Mouse (Mus musculus) midbrain, embryonic 12.5 days (tissue): Measurements from ENCODE around the gene Dyx1c1. TPM values are rescaled to one million over a fixed set of nuclear protein-coding genes. Genes with fewer than 3 reads are reported as not detected.
A peak's percentile ranks its signal among the peaks of the same experiment; 100 is the strongest.

Experiments used
- ATAC-seq: fragments of 200-750 bp; cut with Nextera tagmentation; 2 replicates; pipeline ENCODE4 v1.8.0; 2017; ENCODE audit warnings: low read depth, moderate TSS enrichment, moderate library complexity; ENCODE audit not compliant: low FRiP score
- H3K27ac ChIP-seq: fragments of 300-500 bp; sonication (generic); replicated peaks from 2 replicates; pipeline ENCODE4 v1.5.1; 2016; ENCODE audit warnings: mild to moderate bottlenecking
- H3K27me3 ChIP-seq: fragments of 300-500 bp; sonication (generic); 2 replicates; pipeline ENCODE4 v1.6.1; 2016; ENCODE audit warnings: mild to moderate bottlenecking
- H3K36me3 ChIP-seq: fragments of 300-500 bp; sonication (generic); 2 replicates; pipeline ENCODE4 v1.6.1; 2016
- H3K4me1 ChIP-seq: fragments of 300-500 bp; sonication (generic); 2 replicates; pipeline ENCODE4 v1.6.1; 2016
- H3K4me2 ChIP-seq: fragments of 300-500 bp; sonication (generic); replicated peaks from 2 replicates; pipeline ENCODE4 v1.6.1; 2016; ENCODE audit warnings: mild to moderate bottlenecking, moderate library complexity
- H3K4me3 ChIP-seq: fragments of 300-500 bp; sonication (generic); 2 replicates; pipeline ENCODE4 v1.5.1; 2016; ENCODE audit warnings: mild to moderate bottlenecking
- H3K9ac ChIP-seq: fragments of 300-500 bp; sonication (generic); replicated peaks from 2 replicates; pipeline ENCODE4 v1.6.1; 2016; ENCODE audit warnings: mild to moderate bottlenecking, moderate library complexity
- H3K9me3 ChIP-seq: fragments of 300-500 bp; sonication (generic); 2 replicates; pipeline ENCODE4 v1.6.1; 2016; ENCODE audit warnings: mild to moderate bottlenecking
- WGBS: fragments of 180-500 bp; shearing (Covaris S2); methylation state at CpG from one replicate; pipeline ENCODE4 v1.1.7; 2016; 5-methylcytosine and 5-hydroxymethylcytosine counted together
- polyA plus RNA-seq: library from polyadenylated mRNA; unstranded; fragments of >200 nt; fragmentation: Nextera tagmentation; extraction: Ambion mirVana; gene quantifications from 2 replicates; pipeline ENCODE4 v1.2.1, GENCODE M21; 2016

The Dyx1c1 gene
- polyA plus RNA-seq, 1 experiment from 2014 or later, result 1.6 TPM

DNA sequence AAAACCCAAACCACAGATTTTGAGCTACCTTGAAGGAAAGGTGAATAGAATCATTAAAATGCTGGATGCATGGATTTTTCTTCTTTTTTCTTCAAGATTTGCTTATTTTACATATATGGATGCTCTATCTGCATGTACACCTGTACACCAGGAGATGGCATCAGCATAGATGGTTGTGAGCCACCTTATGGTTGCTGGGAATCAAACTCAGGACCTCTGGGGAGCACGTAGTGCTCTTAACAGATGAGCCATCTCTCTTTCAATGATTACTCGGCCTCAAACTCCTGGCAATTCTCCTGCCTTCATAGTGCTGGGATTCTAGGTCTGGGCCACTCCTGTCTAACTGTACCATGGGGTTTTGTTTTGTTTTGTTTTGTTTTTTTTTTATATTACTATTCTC, 24.5 kb downstream of the Dyx1c1 start:
- no peak overlapping the region for H3K9ac ChIP-seq
- H3K4me2 ChIP-seq, result no peak overlapping the region
- peaks cover 16% of the 10 kb centered on the region for H3K4me1 ChIP-seq
- ATAC-seq, result no peak
- H3K36me3 ChIP-seq, result no peaks in the 10 kb centered on the region
- H3K27me3 ChIP-seq, result no peaks in the 10 kb centered on the region
- no peak overlapping the region for H3K4me3 ChIP-seq
- no peak overlapping the region for H3K27ac ChIP-seq
- 79% methylated on average over 2 of the region's 2 CpGs for WGBS
- no peaks in the 10 kb centered on the region for H3K9me3 ChIP-seq

DNA sequence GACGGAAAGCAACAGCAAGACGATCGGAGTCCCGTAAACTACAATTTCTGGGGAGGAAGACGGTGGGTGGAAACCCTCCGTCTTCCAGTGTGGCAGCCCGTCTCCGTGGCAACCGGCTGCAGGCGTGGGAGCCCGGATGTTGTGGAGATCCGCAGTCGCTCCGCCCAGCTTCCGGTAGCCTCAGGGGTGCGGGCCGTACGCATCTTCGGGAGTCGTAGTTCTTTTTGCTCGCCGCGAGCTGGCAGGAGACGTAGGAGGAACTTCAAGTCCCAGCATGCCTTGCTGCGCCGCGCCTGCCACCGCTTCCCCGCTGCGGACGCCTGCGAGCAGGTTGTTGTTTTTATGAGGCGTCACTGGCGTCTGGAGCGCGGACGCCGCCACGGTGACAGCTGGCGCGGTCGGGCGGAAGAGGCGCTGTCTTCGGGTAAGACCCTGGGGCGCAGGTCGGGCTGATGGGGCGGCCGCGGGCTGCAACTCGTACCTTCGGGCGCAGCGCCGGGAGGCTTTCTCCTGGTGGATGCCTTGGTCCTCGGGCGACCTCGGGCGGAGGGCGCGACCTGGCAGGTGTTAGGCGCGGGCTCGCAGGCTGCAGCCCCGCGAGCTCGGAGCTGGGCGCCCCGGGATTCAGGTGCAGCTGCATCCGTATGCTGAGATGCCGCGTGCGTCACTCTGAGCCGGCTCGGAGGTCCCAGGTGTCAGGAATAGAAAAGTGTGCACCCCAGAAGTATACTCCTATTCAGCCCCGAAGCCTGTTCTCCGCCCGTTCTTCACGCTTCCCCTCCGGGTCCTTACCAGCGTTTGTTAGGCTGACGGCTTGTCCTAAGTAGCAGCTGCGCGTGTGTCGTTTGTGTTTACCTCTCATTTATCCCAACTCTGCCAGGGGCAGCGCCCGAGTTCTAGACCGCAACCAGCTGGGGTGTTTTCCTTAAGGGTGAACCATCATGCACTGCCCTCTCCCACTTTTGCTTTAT, 26.9 kb downstream of the Dyx1c1 start, which contains the start of the genes Ccpg1os and Ccpg1:
Gene Ccpg1os, minus strand, starts transcription at position 133 of the 971 bp plus-strand sequence.
Gene Ccpg1, plus strand, starts transcription at position 180 of the 971 bp plus-strand sequence.
- Histone ChIP-seq H3K4me3 (peak within 1 kb of the TSS; percentile 93), H3K36me3 (no peaks in the 10 kb centered on the region), H3K9ac (peak within 1 kb of the TSS; percentile 80), H3K4me2 (peak within 1 kb of the TSS; percentile 88), H3K27me3 (no peaks in the 10 kb centered on the region), H3K27ac (peak within 1 kb of the TSS; percentile 88), H3K9me3 (no peaks in the 10 kb centered on the region), H3K4me1 (peaks cover 16% of the 10 kb centered on the region)
- WGBS, result under 1% methylated on average over 80 of the region's 88 CpGs
- peak; percentile 100 for ATAC-seq

DNA sequence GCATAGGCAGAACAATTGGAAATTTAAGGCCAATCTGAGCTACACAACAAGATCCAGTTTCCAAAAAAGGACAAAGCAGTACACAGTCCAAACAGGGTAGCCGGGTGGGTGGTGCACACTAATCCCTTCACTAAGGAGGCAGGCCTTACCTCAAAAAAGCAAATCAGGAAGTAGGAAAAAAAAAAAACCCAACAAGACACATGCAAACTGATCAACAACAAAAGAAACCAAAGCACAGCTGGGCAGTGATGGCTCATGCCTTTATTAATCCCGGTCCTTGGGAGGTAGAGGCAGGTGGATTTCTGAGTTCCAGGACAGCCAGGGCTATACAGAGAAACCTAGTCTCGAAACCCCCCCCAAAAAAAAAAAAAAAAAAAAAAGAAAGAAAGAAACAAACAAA, 29.1 kb downstream of the Dyx1c1 start:
- Histone ChIP-seq H3K36me3 (no peaks in the 10 kb centered on the region), H3K9ac (no peak overlapping the region), H3K4me3 (no peak overlapping the region), H3K4me2 (no peak overlapping the region), H3K27ac (no peak overlapping the region), H3K27me3 (no peaks in the 10 kb centered on the region), H3K9me3 (no peaks in the 10 kb centered on the region), H3K4me1 (peaks cover 16% of the 10 kb centered on the region)
- WGBS, result 57% methylated on average over 3 of the region's 3 CpGs
- ATAC-seq, result no peak

DNA sequence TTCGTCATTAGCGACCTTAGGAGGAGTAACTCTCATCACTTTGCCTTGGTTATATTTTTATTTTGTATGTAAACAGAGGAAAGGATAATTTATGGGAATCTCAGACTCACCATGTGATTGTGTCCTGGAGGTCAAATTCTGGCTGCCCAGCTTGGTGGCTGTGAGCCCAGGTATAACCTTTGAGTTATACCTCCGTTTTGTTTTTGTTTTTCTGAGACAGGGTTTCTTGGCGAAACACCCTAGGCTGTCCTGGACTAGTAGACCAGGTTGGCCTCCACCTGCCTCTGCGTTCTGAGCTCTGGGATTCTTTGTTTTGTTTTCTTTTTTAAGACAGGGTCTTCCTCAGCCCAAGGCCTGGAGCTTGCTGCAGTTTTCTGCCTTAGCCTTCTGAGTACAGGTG, 30.1 kb downstream of the Dyx1c1 start:
- H3K4me1 ChIP-seq, result peaks cover 16% of the 10 kb centered on the region
- 80% methylated on average over 5 of the region's 5 CpGs for WGBS
- no peak overlapping the region for H3K4me2 ChIP-seq
- no peak for ATAC-seq
- no peaks in the 10 kb centered on the region for H3K36me3 ChIP-seq
- H3K27ac ChIP-seq, result no peak overlapping the region
- H3K27me3 ChIP-seq, result no peaks in the 10 kb centered on the region
- no peak overlapping the region for H3K4me3 ChIP-seq
- H3K9me3 ChIP-seq, result no peaks in the 10 kb centered on the region
- H3K9ac ChIP-seq, result no peak overlapping the region

DNA sequence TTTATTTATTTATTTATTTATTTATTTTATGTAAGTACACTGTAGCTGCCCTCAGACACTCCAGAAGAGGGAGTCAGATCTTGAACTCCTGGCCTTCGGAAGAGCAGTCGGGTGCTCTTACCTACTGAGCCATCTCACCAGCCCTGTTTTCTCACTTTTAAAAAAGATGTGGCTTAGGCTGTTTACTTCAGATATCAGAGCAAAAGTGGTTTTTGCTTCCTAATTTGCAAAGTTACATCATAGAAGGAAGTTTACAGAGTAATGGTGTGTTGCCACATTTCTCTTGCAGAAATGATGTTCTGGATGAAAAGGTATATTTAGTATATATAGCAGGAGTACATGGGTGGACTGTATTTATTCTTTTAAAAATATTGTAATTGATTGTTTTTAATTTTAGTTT, 32.8 kb downstream of the Dyx1c1 start:
- WGBS, result 94% methylated on average over 2 of the region's 2 CpGs
- H3K36me3 ChIP-seq, result no peaks in the 10 kb centered on the region

DNA sequence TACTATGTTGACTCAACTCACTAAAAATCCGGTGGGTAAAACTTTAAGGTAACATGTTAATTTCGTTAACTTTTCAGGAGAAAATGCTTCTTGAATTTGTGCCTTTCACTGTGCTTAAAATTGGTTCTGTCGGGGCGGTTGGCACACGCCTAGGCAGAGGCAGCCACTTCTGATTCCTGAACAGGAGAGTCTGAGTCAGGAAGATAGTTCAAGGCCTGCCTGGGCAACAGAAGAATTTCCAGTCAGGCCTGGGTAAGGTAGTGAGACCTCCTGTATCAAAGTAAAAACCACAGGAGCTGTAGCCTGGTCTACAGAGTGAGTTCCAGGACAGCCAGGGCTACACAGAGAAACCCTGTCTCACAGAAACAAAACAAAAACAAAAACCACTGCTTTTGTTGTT, 34.0 kb downstream of the Dyx1c1 start:
- no peak overlapping the region for H3K4me3 ChIP-seq
- H3K36me3 ChIP-seq, result no peaks in the 10 kb centered on the region
- no peaks in the 10 kb centered on the region for H3K4me1 ChIP-seq
- H3K9me3 ChIP-seq, result no peaks in the 10 kb centered on the region
- ATAC-seq, result no peak
- no peak overlapping the region for H3K9ac ChIP-seq
- no peak overlapping the region for H3K27ac ChIP-seq
- no peaks in the 10 kb centered on the region for H3K27me3 ChIP-seq
- 87% methylated on average over 5 of the region's 5 CpGs for WGBS
- H3K4me2 ChIP-seq, result no peak overlapping the region

More for the DNA sequence above, 32.8 kb downstream of the Dyx1c1 start:
- H3K4me2 ChIP-seq, result no peak overlapping the region
- H3K27ac ChIP-seq, result no peak overlapping the region
- H3K4me1 ChIP-seq, result peaks cover 3% of the 10 kb centered on the region
- no peaks in the 10 kb centered on the region for H3K27me3 ChIP-seq
- ATAC-seq, result no peak
- no peak overlapping the region for H3K9ac ChIP-seq
- H3K9me3 ChIP-seq, result no peaks in the 10 kb centered on the region
- H3K4me3 ChIP-seq, result no peak overlapping the region

DNA sequence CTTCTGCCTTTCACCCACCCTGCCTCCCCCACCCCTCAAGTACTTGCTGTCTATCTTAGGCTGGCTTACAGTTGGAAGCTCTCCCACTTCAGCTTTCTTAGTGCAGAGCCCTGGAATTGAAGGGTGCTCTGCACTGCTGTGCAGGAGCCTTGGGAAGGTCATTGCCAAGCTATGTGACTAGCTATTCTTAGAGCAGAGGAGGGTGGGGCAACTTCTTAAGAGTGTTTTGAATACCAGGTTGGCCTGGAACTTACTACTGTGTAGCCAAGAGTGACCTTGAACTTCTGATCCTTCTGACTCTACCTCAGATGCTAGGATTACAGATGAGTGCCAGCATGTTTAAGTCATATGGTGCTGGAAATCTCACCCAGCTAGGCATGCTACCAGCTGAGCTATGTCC, 37.6 kb downstream of the Dyx1c1 start:
- Histone ChIP-seq H3K9me3 (no peaks in the 10 kb centered on the region), H3K9ac (no peak overlapping the region), H3K4me3 (no peak overlapping the region), H3K4me2 (no peak overlapping the region), H3K36me3 (no peaks in the 10 kb centered on the region), H3K4me1 (no peaks in the 10 kb centered on the region), H3K27ac (no peak overlapping the region), H3K27me3 (no peaks in the 10 kb centered on the region)
- ATAC-seq, result no peak

DNA sequence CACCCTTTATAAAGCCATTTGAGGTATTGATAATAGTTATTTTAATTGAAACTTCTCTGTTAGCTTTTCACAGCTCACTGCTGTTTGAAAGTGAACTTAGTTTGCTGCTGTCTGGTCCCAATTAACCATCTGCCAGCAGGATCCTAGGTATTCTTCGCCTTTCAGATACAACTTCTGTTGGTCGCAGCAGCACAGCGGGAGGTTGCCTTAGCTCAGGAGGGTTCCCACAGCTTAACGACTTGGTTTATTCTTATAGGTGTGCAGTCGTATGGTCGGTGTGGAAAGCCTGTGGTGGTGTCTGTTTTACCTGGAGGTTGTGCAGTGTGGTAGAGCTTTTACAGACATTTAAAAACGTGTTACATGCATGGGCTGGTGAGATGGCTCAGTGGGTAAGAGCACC, 38.2 kb downstream of the Dyx1c1 start:
- ATAC-seq, result no peak

DNA sequence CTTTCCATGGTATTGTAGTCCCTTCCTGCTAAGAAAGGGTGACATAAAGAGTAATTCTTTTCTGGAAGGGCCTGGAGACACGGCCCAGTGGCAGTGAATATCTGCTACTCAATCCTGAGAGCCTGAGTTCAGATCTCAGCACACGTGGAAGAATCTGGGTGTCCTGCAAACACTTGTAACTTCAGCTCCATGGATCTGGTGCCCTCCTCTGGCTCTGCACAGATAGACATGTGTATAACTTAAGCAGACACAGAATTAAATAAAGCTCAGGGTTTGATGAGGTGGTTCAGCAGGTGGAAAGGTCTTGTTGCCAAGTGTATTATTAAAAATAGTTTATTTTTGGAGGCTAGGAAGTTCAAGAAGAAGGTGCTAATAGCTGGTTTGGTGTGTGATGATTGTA, 41.9 kb downstream of the Dyx1c1 start:
- no peak overlapping the region for H3K4me2 ChIP-seq
- H3K9me3 ChIP-seq, result no peaks in the 10 kb centered on the region
- H3K4me1 ChIP-seq, result no peaks in the 10 kb centered on the region
- WGBS, result 76% methylated on average over 2 of the region's 2 CpGs
- no peak for ATAC-seq
- no peak overlapping the region for H3K27ac ChIP-seq
- peaks cover 13% of the 10 kb centered on the region for H3K36me3 ChIP-seq
- H3K27me3 ChIP-seq, result no peaks in the 10 kb centered on the region
- no peak overlapping the region for H3K4me3 ChIP-seq
- no peak overlapping the region for H3K9ac ChIP-seq

More for the DNA sequence above, 38.2 kb downstream of the Dyx1c1 start:
- Histone ChIP-seq H3K4me1 (no peaks in the 10 kb centered on the region), H3K27ac (no peak overlapping the region), H3K4me2 (no peak overlapping the region), H3K27me3 (no peaks in the 10 kb centered on the region), H3K36me3 (0 out of 2 replicates have a peak, but pooled peaks cover under 1% of the 10 kb centered on the region), H3K4me3 (no peak overlapping the region), H3K9ac (no peak overlapping the region), H3K9me3 (no peaks in the 10 kb centered on the region)
- 62% methylated on average over 7 of the region's 7 CpGs for WGBS

DNA sequence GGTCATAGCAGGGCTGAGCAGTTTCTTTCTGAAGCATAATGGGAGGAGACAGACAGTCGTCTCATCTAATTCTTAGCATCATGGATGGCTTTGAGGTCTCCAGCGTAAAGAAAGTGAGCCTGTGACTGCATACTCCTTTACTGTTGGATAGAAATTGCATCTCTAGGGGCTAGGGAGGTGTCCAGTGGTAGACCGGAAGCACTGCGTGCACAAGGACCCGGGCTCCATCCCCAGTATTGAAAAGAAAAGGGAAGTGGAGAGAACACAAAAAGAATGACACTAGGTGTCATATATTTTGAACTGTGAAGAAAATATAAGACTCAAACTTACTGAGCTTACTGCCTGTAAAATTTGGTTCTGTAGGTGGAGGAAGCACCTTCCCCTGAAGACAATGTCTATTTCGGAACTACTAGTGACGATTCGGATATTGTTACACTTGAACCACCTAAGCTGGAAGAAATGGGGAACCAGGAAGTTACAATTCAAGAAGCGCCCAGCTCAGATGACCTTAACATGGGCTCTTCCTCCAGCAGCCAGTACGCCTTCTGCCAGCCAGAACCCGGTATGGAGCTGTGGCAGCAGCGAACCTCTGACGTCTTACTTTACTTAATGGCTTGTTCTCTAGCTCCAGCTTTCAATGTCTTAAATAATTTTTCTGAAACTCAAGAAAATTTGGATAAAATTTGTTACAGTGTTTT, 42.9 kb downstream of the Dyx1c1 start:
- no peaks in the 10 kb centered on the region for H3K4me1 ChIP-seq
- no peaks in the 10 kb centered on the region for H3K27me3 ChIP-seq
- ATAC-seq, result no peak
- H3K9me3 ChIP-seq, result no peaks in the 10 kb centered on the region
- H3K4me3 ChIP-seq, result no peak overlapping the region
- H3K4me2 ChIP-seq, result no peak overlapping the region
- H3K9ac ChIP-seq, result no peak overlapping the region
- H3K36me3 ChIP-seq, result peaks cover 22% of the 10 kb centered on the region
- no peak overlapping the region for H3K27ac ChIP-seq
- 87% methylated on average over 13 of the region's 13 CpGs for WGBS

DNA sequence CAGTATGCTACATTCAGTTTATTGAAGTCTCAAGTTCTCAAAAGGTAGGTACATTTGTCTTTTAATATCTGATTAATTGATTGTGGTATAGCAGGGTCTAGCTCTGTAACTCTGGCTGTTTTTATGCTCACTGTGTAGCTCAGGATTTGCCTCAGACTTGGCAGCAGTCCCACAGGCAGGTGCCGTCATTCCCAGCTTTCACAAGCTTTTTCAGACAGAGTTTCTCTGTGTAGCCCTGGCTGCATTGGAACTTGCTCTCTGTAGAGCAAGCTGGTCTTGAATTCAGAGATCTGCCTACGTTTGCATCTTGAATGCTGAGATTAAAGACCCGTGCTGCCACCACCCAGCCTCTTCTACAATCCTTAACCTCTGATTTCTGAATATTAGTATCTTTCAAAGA, 43.6 kb downstream of the Dyx1c1 start:
- WGBS, result 75% methylated on average over 3 of the region's 3 CpGs

DNA sequence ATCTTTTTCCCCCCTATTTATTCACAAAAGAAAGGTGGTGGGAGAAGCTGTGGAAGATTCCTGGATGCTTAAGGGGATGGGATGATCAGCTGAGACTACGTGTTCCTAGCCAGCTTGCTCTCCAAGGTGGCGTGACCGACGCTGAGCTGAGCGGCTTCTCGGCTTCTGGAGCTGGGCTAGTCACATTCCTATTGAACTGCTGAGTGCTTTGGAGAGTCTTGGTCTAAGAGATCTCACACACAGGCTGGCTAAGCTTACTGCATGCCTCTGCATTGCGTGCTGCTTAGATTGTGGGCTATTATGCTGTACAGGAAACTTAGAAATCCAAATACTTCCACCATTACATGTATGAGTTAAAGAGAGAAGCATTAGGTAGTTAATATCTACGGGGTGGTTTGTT, 45.5 kb downstream of the Dyx1c1 start:
- no peak overlapping the region for H3K9ac ChIP-seq
- H3K36me3 ChIP-seq, result peaks cover 22% of the 10 kb centered on the region
- H3K27ac ChIP-seq, result no peak overlapping the region
- H3K27me3 ChIP-seq, result no peaks in the 10 kb centered on the region
- no peak for ATAC-seq
- H3K4me2 ChIP-seq, result no peak overlapping the region
- 84% methylated on average over 8 of the region's 8 CpGs for WGBS
- H3K4me1 ChIP-seq, result no peaks in the 10 kb centered on the region
- H3K9me3 ChIP-seq, result no peaks in the 10 kb centered on the region
- H3K4me3 ChIP-seq, result no peak overlapping the region

More for the DNA sequence above, 43.6 kb downstream of the Dyx1c1 start:
- Histone ChIP-seq H3K4me1 (no peaks in the 10 kb centered on the region), H3K27me3 (no peaks in the 10 kb centered on the region), H3K9ac (no peak overlapping the region), H3K9me3 (no peaks in the 10 kb centered on the region), H3K27ac (no peak overlapping the region), H3K36me3 (peaks cover 22% of the 10 kb centered on the region), H3K4me3 (no peak overlapping the region), H3K4me2 (no peak overlapping the region)
- no peak for ATAC-seq
